Mouse (Mus musculus) heart, embryonic 16.5 days (tissue): ENCODE results near the gene Ifit1. TPM values are rescaled to one million over a fixed set of nuclear protein-coding genes. Genes with fewer than 3 reads are reported as not detected.
"Not testable (repeated sequence)": the region's sequence is repeated elsewhere in the genome, so short reads cannot be mapped to it uniquely, and the experiment has no call there.

Source experiments
- ATAC-seq: fragments of 200-750 bp; cut with Nextera tagmentation; replicated peaks from 2 replicates; pipeline ENCODE4 v1.8.0; 2017; ENCODE audit warnings: moderate number of reproducible peaks; ENCODE audit not compliant: insufficient read depth, low FRiP score; ENCODE audit errors: extremely low read depth
- H3K27ac ChIP-seq: fragments of 300-500 bp; sonication (generic); 2 replicates; pipeline ENCODE4 v1.5.1; 2014; ENCODE audit warnings: mild to moderate bottlenecking, low read length, control low read depth, moderate library complexity
- H3K27me3 ChIP-seq: fragments of 300-500 bp; sonication (generic); 2 replicates; pipeline ENCODE4 v1.6.1; 2014; ENCODE audit warnings: low read length, mixed read lengths; ENCODE audit not compliant: control insufficient read depth, insufficient read depth
- H3K36me3 ChIP-seq: fragments of 300-500 bp; sonication (generic); 2 replicates; pipeline ENCODE4 v1.6.1; 2014; ENCODE audit not compliant: control insufficient read depth, insufficient read depth
- H3K4me1 ChIP-seq: fragments of 300-500 bp; sonication (generic); 2 replicates; pipeline ENCODE4 v1.6.1; 2014; ENCODE audit warnings: low read length, mixed read lengths; ENCODE audit not compliant: control insufficient read depth, insufficient read depth
- H3K4me2 ChIP-seq: fragments of 300-500 bp; sonication (generic); 2 replicates; pipeline ENCODE4 v1.6.1; 2014; ENCODE audit warnings: low read depth, mild to moderate bottlenecking, control low read depth, low read length
- H3K4me3 ChIP-seq: fragments of 300-500 bp; sonication (generic); 2 replicates; pipeline ENCODE4 v1.5.1; 2014; ENCODE audit warnings: mild to moderate bottlenecking, control low read depth, low read length
- H3K9ac ChIP-seq: fragments of 300-500 bp; sonication (generic); 2 replicates; pipeline ENCODE4 v1.6.1; 2014; ENCODE audit warnings: low read length, control low read depth
- H3K9me3 ChIP-seq: fragments of 300-500 bp; sonication (generic); replicated peaks from 2 replicates; pipeline ENCODE4 v1.6.1; 2016; ENCODE audit warnings: low read length; ENCODE audit not compliant: control insufficient read depth
- WGBS: fragments of 180-500 bp; shearing (Covaris S2); extraction: QIAGEN DNeasy Blood & Tissue Kit; methylation state at CpG from one replicate; pipeline ENCODE4 v1.1.7; 2014; 5-methylcytosine and 5-hydroxymethylcytosine counted together
- polyA plus RNA-seq: library from polyadenylated mRNA; unstranded; fragments of >200 nt; fragmentation: Nextera tagmentation; extraction: Ambion mirVana; gene quantifications from 2 replicates; pipeline ENCODE4 v1.2.1, GENCODE M21; 2015

The Ifit1 gene
- 1.3 and 3.0 TPM in 2 replicates for polyA plus RNA-seq

- Histone ChIP-seq H3K4me3 (peak within 1 kb of the TSS; percentile 9; the same call in 1 of the 2 replicates), H3K27me3 (no peaks in the 10 kb centered on the region), H3K27ac (no peak within 1 kb of the TSS), H3K9ac (peak within 1 kb of the TSS; percentile 21; the same call in 1 of the 2 replicates), H3K4me2 (peak within 1 kb of the TSS; percentile 53), H3K4me1 (no peaks in the 10 kb centered on the region), H3K36me3 (no peaks in the 10 kb centered on the region), H3K9me3 (no peaks in the 10 kb centered on the region)
- ATAC-seq = no peak
- WGBS = 25% methylated on average over 4 of the region's 4 CpGs
Observed at GRCm38 (mm10) chr19:34640623-34641022, at the start of gene Ifit1, which contains the start of gene Ifit1bl2. Gene Ifit1, plus strand, starts transcription at chr19:34640871. Gene Ifit1bl2, minus strand, starts transcription at chr19:34640743.

- no peak overlapping the region for H3K4me3 ChIP-seq
- H3K4me2 ChIP-seq = no peak overlapping the region
- no peaks in the 10 kb centered on the region for H3K9me3 ChIP-seq
- no peaks in the 10 kb centered on the region for H3K36me3 ChIP-seq
- no peak for ATAC-seq
- 83% methylated on average over 2 of the region's 2 CpGs for WGBS
- no peaks in the 10 kb centered on the region for H3K27me3 ChIP-seq
- no peak overlapping the region for H3K9ac ChIP-seq
- peaks cover 11% of the 10 kb centered on the region for H3K4me1 ChIP-seq
- no peak overlapping the region for H3K27ac ChIP-seq
Observed at GRCm38 (mm10) chr19:34593456-34593855, 47.2 kb upstream of the Ifit1 start.

GRCm38 (mm10) chr19:34594523-34594922, 46.1 kb upstream of the Ifit1 start:
- H3K4me3 ChIP-seq, H3K4me2 ChIP-seq, H3K27ac ChIP-seq, H3K27me3 ChIP-seq, H3K9me3 ChIP-seq, H3K9ac ChIP-seq, H3K36me3 ChIP-seq, ATAC-seq: not testable (repeated sequence)
- WGBS = 79% methylated on average over 3 of the region's 3 CpGs
- peaks cover 14% of the 10 kb centered on the region for H3K4me1 ChIP-seq

DNA sequence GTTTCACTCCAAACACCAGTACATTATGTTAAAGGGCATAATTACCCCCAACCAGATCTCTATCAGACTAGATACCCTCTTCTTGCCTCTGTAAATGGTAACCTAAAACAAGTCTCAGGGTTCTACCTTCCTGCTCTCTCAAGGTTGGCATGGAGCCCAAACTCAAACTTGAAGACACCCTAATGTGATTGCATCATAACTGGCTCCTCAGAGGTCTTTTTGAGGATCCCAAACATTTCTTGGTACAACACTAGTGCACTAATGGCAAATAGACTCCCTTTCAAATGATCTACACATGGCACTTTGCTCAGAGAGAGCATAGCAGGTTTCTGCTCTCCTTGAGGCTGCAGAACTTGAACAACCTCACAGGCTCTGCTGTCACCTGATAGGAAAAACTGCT, 43.9 kb upstream of the Ifit1 start:
- ATAC-seq = no peak
- Histone ChIP-seq H3K4me1 (peaks cover 14% of the 10 kb centered on the region), H3K27ac (no peak overlapping the region), H3K9ac (no peak overlapping the region), H3K9me3 (no peaks in the 10 kb centered on the region), H3K36me3 (no peaks in the 10 kb centered on the region), H3K4me3 (no peak overlapping the region), H3K4me2 (no peak overlapping the region), H3K27me3 (no peaks in the 10 kb centered on the region)

DNA sequence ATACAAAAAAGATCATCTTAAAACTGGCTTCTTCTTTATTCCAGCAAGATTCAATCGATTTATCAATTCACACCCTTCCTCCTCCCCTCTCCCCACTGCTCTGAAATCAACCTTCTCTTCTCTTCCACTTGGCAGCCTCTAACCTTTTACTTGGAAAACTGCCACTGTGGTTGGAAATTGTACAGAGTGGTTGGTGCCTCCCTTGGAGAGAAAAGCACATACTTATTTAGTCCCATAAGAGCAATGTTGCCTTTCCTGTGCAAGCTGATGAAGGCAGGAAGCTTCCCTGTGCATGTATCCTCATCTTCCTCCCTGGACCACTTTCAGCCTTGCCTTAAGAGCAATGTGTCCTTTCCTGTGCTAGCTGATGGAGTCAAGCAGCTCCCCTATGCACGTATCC, 42.3 kb upstream of the Ifit1 start:
- peak; percentile 72 for ATAC-seq
- H3K27me3 ChIP-seq = no peaks in the 10 kb centered on the region
- WGBS = 62% methylated on average over 2 of the region's 2 CpGs
- H3K4me3 ChIP-seq = no peak overlapping the region
- H3K36me3 ChIP-seq = no peaks in the 10 kb centered on the region
- H3K4me1 ChIP-seq = peaks cover 14% of the 10 kb centered on the region
- no peak overlapping the region for H3K4me2 ChIP-seq
- H3K27ac ChIP-seq = no peak overlapping the region
- H3K9me3 ChIP-seq = no peaks in the 10 kb centered on the region
- no peak overlapping the region for H3K9ac ChIP-seq

GRCm38 (mm10) chr19:34599250-34599649, 41.4 kb upstream of the Ifit1 start:
- not testable (repeated sequence) for H3K4me3 ChIP-seq, ATAC-seq, H3K27me3 ChIP-seq, H3K9ac ChIP-seq, H3K27ac ChIP-seq, H3K36me3 ChIP-seq, H3K9me3 ChIP-seq, H3K4me2 ChIP-seq
- H3K4me1 ChIP-seq = peaks cover 14% of the 10 kb centered on the region

DNA sequence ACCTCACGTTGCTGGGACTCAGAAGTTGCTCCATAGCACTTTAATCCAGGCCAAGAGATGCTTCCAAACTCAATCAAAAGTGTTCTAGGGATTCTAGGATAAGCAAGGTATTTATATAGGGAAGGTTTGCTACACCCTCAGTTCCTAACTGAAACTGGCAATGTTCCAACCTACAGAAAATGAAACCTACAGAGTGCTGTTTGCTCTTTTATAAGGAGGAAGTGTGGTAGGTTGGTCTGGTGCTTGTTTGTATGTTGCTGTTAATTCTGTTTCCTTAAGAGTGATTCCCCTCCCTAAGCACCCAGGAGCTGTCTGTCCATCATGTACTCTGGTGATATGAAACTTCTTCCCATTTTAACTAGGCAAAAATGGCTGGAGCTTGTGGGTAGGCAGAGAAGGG, 38.8 kb upstream of the Ifit1 start, which contains the start of gene Ifit1bl1:
TSS of gene Ifit1bl1 (minus strand) at position 69 of the 400 bp plus-strand sequence.
- H3K4me3 ChIP-seq, H3K27ac ChIP-seq, H3K27me3 ChIP-seq, H3K9me3 ChIP-seq, H3K4me2 ChIP-seq, ATAC-seq, H3K36me3 ChIP-seq, H3K9ac ChIP-seq: not testable (repeated sequence)
- 58% methylated on average over 1 of the region's 1 CpGs for WGBS
- peaks cover 13% of the 10 kb centered on the region for H3K4me1 ChIP-seq

GRCm38 (mm10) chr19:34605472-34605871, 35.2 kb upstream of the Ifit1 start:
- no peak for ATAC-seq

GRCm38 (mm10) chr19:34607237-34608051, 33.2 kb upstream of the Ifit1 start, which contains the start of gene Ifit3b:
Gene Ifit3b, plus strand, starts transcription at chr19:34607970.
- not testable (repeated sequence) for H3K36me3 ChIP-seq, H3K9ac ChIP-seq, H3K4me3 ChIP-seq, H3K27me3 ChIP-seq, H3K4me2 ChIP-seq, H3K4me1 ChIP-seq, H3K9me3 ChIP-seq
- WGBS = 27% methylated on average over 4 of the region's 4 CpGs
- H3K27ac ChIP-seq = peak within 1 kb of the TSS; percentile 46; the same call in 1 of the 2 replicates
- peak; percentile 49 for ATAC-seq

More at GRCm38 (mm10) chr19:34605472-34605871, 35.2 kb upstream of the Ifit1 start:
- WGBS = 86% methylated on average over 3 of the region's 3 CpGs
- no peak overlapping the region for H3K4me2 ChIP-seq
- H3K4me3 ChIP-seq = no peak overlapping the region
- no peaks in the 10 kb centered on the region for H3K9me3 ChIP-seq
- H3K36me3 ChIP-seq = no peaks in the 10 kb centered on the region
- H3K27me3 ChIP-seq = no peaks in the 10 kb centered on the region
- no peak overlapping the region for H3K9ac ChIP-seq
- no peak overlapping the region for H3K27ac ChIP-seq
- peaks cover 3% of the 10 kb centered on the region; the same call in 1 of the 2 replicates for H3K4me1 ChIP-seq
